Mouse (Mus musculus): ENCODE results near the gene Tacc2. TPM values are rescaled to one million over a fixed set of nuclear protein-coding genes. Genes with fewer than 3 reads are reported as not detected.

Gene Tacc2
- polyA plus RNA-seq, 1 experiment from 2014 or later, result 19.8 TPM

GRCm38 (mm10) chr7:130604390-130604789 is 27.2 kb downstream of the Tacc2 start:
- Histone ChIP-seq H3K9me3 (ENCODE audit: low read length) (no peaks in the 10 kb centered on the region), H3K4me3 (ENCODE audit: low read depth, low read length) (no peak overlapping the region), H3K4me1 (ENCODE audit: insufficient read depth, low read depth, low read length) (no peaks in the 10 kb centered on the region), H3K4me2 (replicated peaks; ENCODE audit: low read depth, low read length) (no peak overlapping the region), H3K36me3 (ENCODE audit: insufficient read depth, low read length) (no peaks in the 10 kb centered on the region), H3K9ac (replicated peaks; ENCODE audit: low read depth) (no peak overlapping the region), H3K27ac (ENCODE audit: low read length) (no peak overlapping the region), H3K27me3 (replicated peaks; ENCODE audit: insufficient read depth, low read length) (no peaks in the 10 kb centered on the region)
- no peak for ATAC-seq
- WGBS, result 64% methylated on average over 2 of the region's 2 CpGs
- no peak for DNase-seq (ENCODE audit: low spot score)
- TF ChIP-seq EP300 (IDR thresholded peaks at IDR 0.05) (no peak), CTCF (IDR thresholded peaks at IDR 0.05) (no peak)

GRCm38 (mm10) chr7:130605111-130605510 is 27.9 kb downstream of the Tacc2 start:
- no peak overlapping the region for H3K9ac ChIP-seq (replicated peaks; ENCODE audit: low read depth)
- DNase-seq (ENCODE audit: low spot score) (peak; percentile 52), ATAC-seq (peak; percentile 53; the same call in 1 of the 2 replicates)
- H3K4me1 ChIP-seq (ENCODE audit: insufficient read depth, low read depth, low read length), result no peaks in the 10 kb centered on the region
- TF ChIP-seq EP300 (IDR thresholded peaks at IDR 0.05) (no peak), CTCF (IDR thresholded peaks at IDR 0.05) (peak; percentile 86)
- H3K27me3 ChIP-seq (replicated peaks; ENCODE audit: insufficient read depth, low read length), result no peaks in the 10 kb centered on the region
- no peak overlapping the region for H3K27ac ChIP-seq (ENCODE audit: low read length)
- WGBS, result 20% methylated on average over 6 of the region's 6 CpGs
- no peaks in the 10 kb centered on the region for H3K36me3 ChIP-seq (ENCODE audit: insufficient read depth, low read length)
- no peaks in the 10 kb centered on the region for H3K9me3 ChIP-seq (ENCODE audit: low read length)
- no peak overlapping the region for H3K4me2 ChIP-seq (replicated peaks; ENCODE audit: low read depth, low read length)
- no peak overlapping the region for H3K4me3 ChIP-seq (ENCODE audit: low read depth, low read length)

- ATAC-seq (no peak), DNase-seq (ENCODE audit: low spot score) (no peak)
- WGBS, result 84% methylated on average over 4 of the region's 4 CpGs
- Histone ChIP-seq H3K36me3 (ENCODE audit: insufficient read depth, low read length) (no peaks in the 10 kb centered on the region), H3K9ac (replicated peaks; ENCODE audit: low read depth) (no peak overlapping the region), H3K4me3 (ENCODE audit: low read depth, low read length) (no peak overlapping the region), H3K4me2 (replicated peaks; ENCODE audit: low read depth, low read length) (no peak overlapping the region), H3K27ac (ENCODE audit: low read length) (no peak overlapping the region), H3K27me3 (replicated peaks; ENCODE audit: insufficient read depth, low read length) (no peaks in the 10 kb centered on the region), H3K9me3 (ENCODE audit: low read length) (no peaks in the 10 kb centered on the region), H3K4me1 (ENCODE audit: insufficient read depth, low read depth, low read length) (no peaks in the 10 kb centered on the region)
- TF ChIP-seq CTCF (IDR thresholded peaks at IDR 0.05) (no peak), EP300 (IDR thresholded peaks at IDR 0.05) (no peak)
These were observed 29.7 kb downstream of the Tacc2 start for GRCm38 (mm10) chr7:130606958-130607357.

- Histone ChIP-seq H3K36me3 (ENCODE audit: insufficient read depth, low read length) (no peaks in the 10 kb centered on the region), H3K9ac (replicated peaks; ENCODE audit: low read depth) (no peak overlapping the region), H3K4me3 (ENCODE audit: low read depth, low read length) (no peak overlapping the region), H3K27ac (ENCODE audit: low read length) (no peak overlapping the region), H3K4me2 (replicated peaks; ENCODE audit: low read depth, low read length) (no peak overlapping the region), H3K4me1 (ENCODE audit: insufficient read depth, low read depth, low read length) (no peaks in the 10 kb centered on the region), H3K9me3 (ENCODE audit: low read length) (no peaks in the 10 kb centered on the region), H3K27me3 (replicated peaks; ENCODE audit: insufficient read depth, low read length) (no peaks in the 10 kb centered on the region)
- ATAC-seq, result no peak
- DNase-seq (ENCODE audit: low spot score), result no peak
- TF ChIP-seq CTCF (IDR thresholded peaks at IDR 0.05), result no peak
- no peak for TF ChIP-seq EP300 (IDR thresholded peaks at IDR 0.05)
- WGBS, result 61% methylated on average over 4 of the region's 4 CpGs
These were observed 36.7 kb downstream of the Tacc2 start for GRCm38 (mm10) chr7:130613973-130614372.

- no peaks in the 10 kb centered on the region for H3K9me3 ChIP-seq (ENCODE audit: low read length)
- H3K4me2 ChIP-seq (replicated peaks; ENCODE audit: low read depth, low read length), result no peak overlapping the region
- no peak overlapping the region for H3K9ac ChIP-seq (replicated peaks; ENCODE audit: low read depth)
- H3K4me1 ChIP-seq (ENCODE audit: insufficient read depth, low read depth, low read length), result no peaks in the 10 kb centered on the region
- ATAC-seq, result no peak
- H3K27ac ChIP-seq (ENCODE audit: low read length), result no peak overlapping the region
- no peaks in the 10 kb centered on the region for H3K27me3 ChIP-seq (replicated peaks; ENCODE audit: insufficient read depth, low read length)
- TF ChIP-seq CTCF (IDR thresholded peaks at IDR 0.05) (no peak), EP300 (IDR thresholded peaks at IDR 0.05) (no peak)
- H3K4me3 ChIP-seq (ENCODE audit: low read depth, low read length), result no peak overlapping the region
- WGBS, result 86% methylated on average over 3 of the region's 3 CpGs
- no peaks in the 10 kb centered on the region for H3K36me3 ChIP-seq (ENCODE audit: insufficient read depth, low read length)
- no peak for DNase-seq (ENCODE audit: low spot score)
These were observed 40.4 kb downstream of the Tacc2 start for GRCm38 (mm10) chr7:130617591-130617990.

GRCm38 (mm10) chr7:130621068-130621467 is 43.8 kb downstream of the Tacc2 start:
- Histone ChIP-seq H3K27me3 (replicated peaks; ENCODE audit: insufficient read depth, low read length) (no peaks in the 10 kb centered on the region), H3K27ac (ENCODE audit: low read length) (no peak overlapping the region), H3K36me3 (ENCODE audit: insufficient read depth, low read length) (no peaks in the 10 kb centered on the region), H3K4me2 (replicated peaks; ENCODE audit: low read depth, low read length) (no peak overlapping the region), H3K4me1 (ENCODE audit: insufficient read depth, low read depth, low read length) (no peaks in the 10 kb centered on the region), H3K9me3 (ENCODE audit: low read length) (no peaks in the 10 kb centered on the region), H3K9ac (replicated peaks; ENCODE audit: low read depth) (no peak overlapping the region), H3K4me3 (ENCODE audit: low read depth, low read length) (no peak overlapping the region)
- TF ChIP-seq CTCF (IDR thresholded peaks at IDR 0.05) (no peak), EP300 (IDR thresholded peaks at IDR 0.05) (no peak)
- ATAC-seq (no peak), DNase-seq (ENCODE audit: low spot score) (no peak)
- 83% methylated on average over 2 of the region's 2 CpGs for WGBS

GRCm38 (mm10) chr7:130621953-130622352 is 44.7 kb downstream of the Tacc2 start:
- H3K27ac ChIP-seq (ENCODE audit: low read length), result no peak overlapping the region
- H3K27me3 ChIP-seq (replicated peaks; ENCODE audit: insufficient read depth, low read length), result no peaks in the 10 kb centered on the region
- no peaks in the 10 kb centered on the region for H3K9me3 ChIP-seq (ENCODE audit: low read length)
- ATAC-seq, result no peak
- H3K4me1 ChIP-seq (ENCODE audit: insufficient read depth, low read depth, low read length), result no peaks in the 10 kb centered on the region
- no peaks in the 10 kb centered on the region for H3K36me3 ChIP-seq (ENCODE audit: insufficient read depth, low read length)
- TF ChIP-seq CTCF (IDR thresholded peaks at IDR 0.05), result no peak
- TF ChIP-seq EP300 (IDR thresholded peaks at IDR 0.05), result no peak
- H3K4me2 ChIP-seq (replicated peaks; ENCODE audit: low read depth, low read length), result no peak overlapping the region
- WGBS, result 33% methylated on average over 3 of the region's 3 CpGs
- DNase-seq (ENCODE audit: low spot score), result no peak
- no peak overlapping the region for H3K9ac ChIP-seq (replicated peaks; ENCODE audit: low read depth)
- H3K4me3 ChIP-seq (ENCODE audit: low read depth, low read length), result no peak overlapping the region
